Mouse (Mus musculus) megakaryocyte, embryonic 14.5 days (primary cell): ENCODE results near the gene Meox1.

Source experiments
- FLI1 ChIP-seq: IDR thresholded peaks from 2 replicates; pipeline ENCODE4 v1.6.1; 2012; ENCODE audit warnings: low read length, inconsistent platforms, mixed read lengths
- GATA1 ChIP-seq: IDR thresholded peaks from 3 replicates; pipeline ENCODE4 v1.6.1; 2012; ENCODE audit warnings: mixed read lengths, low read length, inconsistent platforms, borderline replicate concordance

- TF ChIP-seq FLI1 (no peak), GATA1 (no peak)
Observed at GRCm38 (mm10) chr11:101893560-101893959, 614 bp downstream of the Meox1 start.
